Mouse (Mus musculus): ENCODE measurements at regions not wholly inside any gene's neighbourhood (a gene's known extent, or its start where the extent isn't known, plus 50 kb on each side); places are given as distances from the start of the nearest gene placed in this dataset.

DNA sequence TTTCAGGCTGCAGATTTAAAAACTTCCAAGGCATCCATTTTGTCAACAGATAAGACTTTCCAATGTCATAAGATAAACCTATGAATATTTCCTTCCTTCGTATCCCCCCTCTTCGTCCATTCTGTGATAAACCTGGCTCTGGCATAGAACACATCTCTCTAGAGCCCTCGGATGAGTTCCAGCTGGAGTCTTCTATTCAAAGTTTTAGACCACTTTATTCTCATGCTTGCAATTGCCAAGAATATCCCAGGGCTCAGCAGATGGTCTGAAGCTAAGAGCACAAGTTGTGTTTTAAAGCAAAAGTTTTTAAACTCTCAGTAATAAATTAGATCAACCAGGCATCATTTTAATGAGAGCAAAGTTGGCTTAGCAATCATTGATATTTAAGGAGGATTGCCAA is 363.0 kb upstream of the Gm11042 start:
- TF ChIP-seq CTCF (IDR thresholded peaks at IDR 0.05; ENCODE audit: low read depth, low read length): no peak
- no peak for TF ChIP-seq POLR2A (IDR thresholded peaks at IDR 0.05; ENCODE audit: borderline replicate concordance, low read depth, low read length)
- H3K4me1 ChIP-seq (ENCODE audit: control insufficient read depth, insufficient read depth, low read length): no peaks in the 10 kb centered on the region
- H3K27ac ChIP-seq (ENCODE audit: insufficient read depth, low read depth, low read length): no peak overlapping the region
- H3K4me3 ChIP-seq (ENCODE audit: insufficient read depth, low read length): no peak overlapping the region

DNA sequence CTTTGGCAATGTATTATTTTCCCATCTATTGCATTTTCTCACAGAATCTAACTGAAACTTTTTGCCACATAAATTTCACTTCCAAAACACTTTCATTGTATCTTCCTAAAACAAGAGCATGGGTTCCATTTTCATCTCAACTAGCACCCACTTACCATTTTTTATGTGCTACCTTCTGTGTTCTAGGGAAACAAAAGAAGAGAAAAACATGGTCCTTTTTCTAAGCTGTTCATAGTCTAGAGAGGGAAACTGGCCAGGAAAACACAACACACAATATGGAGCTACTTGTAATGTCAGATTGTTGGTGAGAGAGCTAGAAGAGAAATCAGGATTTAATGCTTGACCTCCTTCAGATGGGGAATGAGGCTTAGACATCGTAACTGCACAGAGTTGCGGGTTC is 361.6 kb upstream of the Gm11042 start:
- H3K4me3 ChIP-seq (ENCODE audit: insufficient read depth, low read length): no peak overlapping the region
- H3K27ac ChIP-seq (ENCODE audit: insufficient read depth, low read depth, low read length): no peak overlapping the region
- TF ChIP-seq POLR2A (IDR thresholded peaks at IDR 0.05; ENCODE audit: borderline replicate concordance, low read depth, low read length) (no peak), CTCF (IDR thresholded peaks at IDR 0.05; ENCODE audit: low read depth, low read length) (no peak)
- no peaks in the 10 kb centered on the region for H3K4me1 ChIP-seq (ENCODE audit: control insufficient read depth, insufficient read depth, low read length)

DNA sequence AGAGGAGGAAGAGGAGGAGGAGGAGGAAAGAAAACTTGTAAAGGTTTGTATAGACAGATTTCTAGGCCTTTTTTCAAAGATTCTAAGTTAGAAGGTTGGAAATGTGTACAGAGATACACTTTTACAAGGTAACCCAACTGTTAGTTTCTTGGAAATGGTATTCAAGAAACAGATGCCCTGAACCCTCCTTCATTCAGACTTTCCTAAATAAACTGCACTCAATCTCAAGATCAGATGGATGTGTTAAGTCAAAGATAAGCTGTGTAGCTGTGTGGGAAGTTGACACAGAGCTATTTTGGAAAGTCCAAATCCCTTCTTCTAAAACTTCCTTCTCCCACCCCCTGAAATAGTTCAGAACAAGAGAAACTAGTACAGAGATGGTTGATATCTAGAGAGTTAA is 342.2 kb upstream of the Gm11042 start:
- Histone ChIP-seq H3K4me3 (ENCODE audit: insufficient read depth, low read length) (no peak overlapping the region), H3K4me1 (ENCODE audit: control insufficient read depth, insufficient read depth, low read length) (no peaks in the 10 kb centered on the region), H3K27ac (ENCODE audit: insufficient read depth, low read depth, low read length) (no peak overlapping the region)
- no peak for TF ChIP-seq CTCF (IDR thresholded peaks at IDR 0.05; ENCODE audit: low read depth, low read length)
- TF ChIP-seq POLR2A (IDR thresholded peaks at IDR 0.05; ENCODE audit: borderline replicate concordance, low read depth, low read length): no peak

DNA sequence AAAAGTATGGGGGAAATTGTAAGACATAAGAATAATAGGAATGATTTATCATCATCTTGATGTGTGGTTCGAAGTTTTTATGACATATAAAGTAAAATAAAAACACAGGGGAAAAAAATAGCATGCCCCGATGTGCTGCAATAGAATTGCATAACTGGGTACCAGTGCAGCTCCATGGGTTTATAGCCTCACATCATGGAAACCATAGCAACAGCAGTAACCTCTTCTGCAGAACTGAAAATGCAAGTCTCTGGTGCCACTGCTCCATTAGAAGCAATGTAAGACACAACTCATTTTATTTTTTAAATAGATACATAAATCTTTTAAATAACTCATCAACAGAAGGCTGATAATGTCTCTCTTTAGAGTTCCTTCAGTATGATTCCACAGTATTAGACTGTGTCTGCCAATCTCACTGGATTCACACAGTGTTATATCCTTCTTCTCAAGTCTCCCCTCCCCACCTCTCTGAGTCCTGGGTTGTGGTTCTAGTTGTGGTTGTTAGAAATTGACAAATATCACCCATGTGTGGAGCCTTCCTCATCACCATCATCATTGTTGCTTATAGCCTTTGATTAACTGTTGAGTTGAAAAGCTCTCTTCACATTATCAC is 340.9 kb upstream of the Gm11042 start:
- Histone ChIP-seq H3K4me1 (ENCODE audit: control insufficient read depth, insufficient read depth, low read length) (no peaks in the 10 kb centered on the region), H3K4me3 (ENCODE audit: insufficient read depth, low read length) (no peak overlapping the region)
- no peak for TF ChIP-seq CTCF (IDR thresholded peaks at IDR 0.05; ENCODE audit: low read depth, low read length)
- TF ChIP-seq POLR2A (IDR thresholded peaks at IDR 0.05; ENCODE audit: borderline replicate concordance, low read depth, low read length): no peak

DNA sequence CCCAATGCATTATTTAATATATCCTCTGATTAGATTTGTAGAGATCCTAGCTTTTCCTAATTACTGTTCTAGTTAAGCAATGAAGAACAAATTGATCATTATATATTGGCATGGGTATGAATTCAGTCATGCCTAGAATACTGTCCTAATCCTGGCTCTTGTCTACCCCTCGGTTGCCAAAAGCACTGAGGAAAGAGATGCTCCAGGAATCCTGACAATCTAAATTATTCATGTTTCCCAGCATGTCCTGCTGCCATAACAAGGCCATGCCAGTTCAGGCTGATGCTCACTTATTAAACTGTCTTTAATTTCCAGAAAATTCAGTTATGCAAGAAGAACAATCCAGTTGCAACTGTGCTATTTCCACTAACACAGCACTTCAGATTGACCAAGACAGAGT is 335.1 kb upstream of the Gm11042 start:
- H3K27ac ChIP-seq (ENCODE audit: insufficient read depth, low read depth, low read length): no peak overlapping the region
- no peaks in the 10 kb centered on the region for H3K4me1 ChIP-seq (ENCODE audit: control insufficient read depth, insufficient read depth, low read length)
- H3K4me3 ChIP-seq (ENCODE audit: insufficient read depth, low read length): no peak overlapping the region
- no peak for TF ChIP-seq CTCF (IDR thresholded peaks at IDR 0.05; ENCODE audit: low read depth, low read length)
- TF ChIP-seq POLR2A (IDR thresholded peaks at IDR 0.05; ENCODE audit: borderline replicate concordance, low read depth, low read length): no peak

More for the DNA sequence above, 340.9 kb upstream of the Gm11042 start:
- no peak overlapping the region for H3K27ac ChIP-seq (ENCODE audit: insufficient read depth, low read depth, low read length)

DNA sequence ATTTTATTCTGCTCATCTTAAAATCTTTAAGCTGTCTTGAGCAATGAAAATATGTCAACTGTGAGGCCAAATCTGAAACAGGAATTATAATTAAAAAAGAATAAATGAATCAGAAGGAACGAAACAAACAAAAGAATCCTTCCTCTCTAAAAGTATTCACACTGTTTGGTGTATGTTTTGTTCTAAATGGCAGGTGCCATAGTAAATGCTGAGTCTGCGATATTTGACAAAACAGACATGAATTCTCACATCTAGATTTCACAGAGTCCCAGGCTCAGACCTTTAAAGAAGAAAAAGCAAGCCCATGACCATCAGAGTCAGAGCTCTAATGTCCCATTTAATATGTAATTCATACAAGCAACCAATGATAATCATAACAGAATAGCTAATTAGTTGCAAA is 316.6 kb upstream of the Gm11042 start:
- no peak overlapping the region for H3K4me3 ChIP-seq (ENCODE audit: insufficient read depth, low read length)
- TF ChIP-seq CTCF (IDR thresholded peaks at IDR 0.05; ENCODE audit: low read depth, low read length) (no peak), POLR2A (IDR thresholded peaks at IDR 0.05; ENCODE audit: borderline replicate concordance, low read depth, low read length) (no peak)
- no peaks in the 10 kb centered on the region for H3K4me1 ChIP-seq (ENCODE audit: control insufficient read depth, insufficient read depth, low read length)
- H3K27ac ChIP-seq (ENCODE audit: insufficient read depth, low read depth, low read length): no peak overlapping the region

DNA sequence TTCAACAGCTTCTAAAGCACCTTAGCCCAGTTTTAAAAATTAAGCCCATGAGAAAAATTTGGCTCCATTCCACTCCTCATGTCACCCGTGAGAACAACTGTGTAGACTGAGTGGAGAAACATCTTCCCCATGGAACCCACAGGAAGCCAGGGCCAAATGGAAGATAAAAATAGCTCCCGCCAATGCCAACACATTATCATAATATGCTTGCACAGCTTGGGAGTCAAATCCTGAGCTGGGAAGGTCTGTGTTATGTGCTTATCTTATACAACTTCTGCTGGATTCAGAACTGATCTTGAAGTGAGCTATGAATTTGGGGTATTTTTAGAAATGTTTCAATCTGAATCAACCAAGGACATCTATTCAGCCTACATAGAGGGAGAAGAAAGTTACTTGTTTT is 279.0 kb upstream of the Gm11042 start:
- TF ChIP-seq POLR2A (IDR thresholded peaks at IDR 0.05; ENCODE audit: borderline replicate concordance, low read depth, low read length) (no peak), CTCF (IDR thresholded peaks at IDR 0.05; ENCODE audit: low read depth, low read length) (no peak)

DNA sequence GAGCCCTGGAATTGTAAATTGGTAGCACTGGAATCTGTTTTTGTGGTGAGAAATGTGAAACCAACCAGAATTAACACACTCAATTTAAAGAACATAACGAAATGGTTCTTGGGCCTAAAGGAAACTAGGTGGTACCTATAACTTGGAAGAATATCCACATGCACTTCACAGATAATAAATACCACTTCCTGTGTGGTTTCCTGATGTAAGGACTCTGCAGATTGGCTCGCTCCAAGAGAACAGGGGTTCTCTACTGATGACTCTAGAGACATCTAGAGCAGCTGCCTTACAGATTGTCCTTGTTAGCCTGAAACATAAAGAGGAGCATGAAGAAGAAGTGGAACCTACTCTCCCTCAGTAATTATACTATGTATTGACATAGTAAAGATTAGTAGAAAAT is 238.4 kb upstream of the Gm11042 start:
- H3K4me3 ChIP-seq (ENCODE audit: insufficient read depth, low read length): no peak overlapping the region
- no peak overlapping the region for H3K27ac ChIP-seq (ENCODE audit: insufficient read depth, low read depth, low read length)
- no peaks in the 10 kb centered on the region for H3K4me1 ChIP-seq (ENCODE audit: control insufficient read depth, insufficient read depth, low read length)
- TF ChIP-seq CTCF (IDR thresholded peaks at IDR 0.05; ENCODE audit: low read depth, low read length) (no peak), POLR2A (IDR thresholded peaks at IDR 0.05; ENCODE audit: borderline replicate concordance, low read depth, low read length) (no peak)

More for the DNA sequence above, 279.0 kb upstream of the Gm11042 start:
- Histone ChIP-seq H3K27ac (ENCODE audit: insufficient read depth, low read depth, low read length) (no peak overlapping the region), H3K4me1 (ENCODE audit: control insufficient read depth, insufficient read depth, low read length) (peaks cover 3% of the 10 kb centered on the region), H3K4me3 (ENCODE audit: insufficient read depth, low read length) (no peak overlapping the region)

DNA sequence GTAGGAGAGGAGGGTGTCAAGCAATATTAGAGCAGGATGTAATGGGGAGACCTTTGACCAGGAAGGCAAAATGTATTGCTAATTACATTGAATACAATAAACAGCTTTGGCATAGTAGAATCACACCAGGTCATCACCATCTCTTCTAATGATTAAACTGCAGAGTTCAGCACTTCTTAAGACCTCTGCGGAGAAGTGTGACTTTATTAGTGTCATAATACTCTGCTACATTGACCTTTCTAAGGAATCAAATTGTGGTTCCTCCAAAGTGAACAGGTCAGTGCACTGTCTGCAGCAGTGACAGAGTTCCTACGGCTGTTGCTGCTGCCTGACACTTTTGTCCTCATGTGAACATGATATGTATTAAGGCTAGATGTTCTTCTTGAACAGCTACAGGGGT is 228.0 kb upstream of the Gm11042 start:
- Histone ChIP-seq H3K27ac (ENCODE audit: insufficient read depth, low read depth, low read length) (no peak overlapping the region), H3K4me1 (ENCODE audit: control insufficient read depth, insufficient read depth, low read length) (no peaks in the 10 kb centered on the region), H3K4me3 (ENCODE audit: insufficient read depth, low read length) (no peak overlapping the region)
- TF ChIP-seq CTCF (IDR thresholded peaks at IDR 0.05; ENCODE audit: low read depth, low read length) (no peak), POLR2A (IDR thresholded peaks at IDR 0.05; ENCODE audit: borderline replicate concordance, low read depth, low read length) (no peak)

DNA sequence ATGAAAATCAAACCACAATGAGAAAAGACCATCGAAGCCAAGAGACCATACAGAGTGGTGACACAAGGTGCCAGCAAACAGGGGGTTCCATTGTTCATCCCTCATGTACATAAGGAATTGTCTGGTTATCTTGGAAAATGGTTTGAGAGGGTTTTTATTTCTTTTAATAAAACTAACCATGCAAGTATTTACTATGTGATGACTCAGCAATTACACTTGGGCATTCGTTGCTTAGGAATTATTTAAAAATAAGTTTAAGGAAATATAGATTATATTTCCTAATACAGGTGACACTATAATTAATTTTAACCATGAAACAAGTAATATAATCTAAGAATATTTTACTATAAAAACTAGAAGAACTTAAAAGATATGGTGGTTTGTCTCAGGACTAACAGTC is 218.7 kb upstream of the Gm11042 start:
- TF ChIP-seq CTCF (IDR thresholded peaks at IDR 0.05; ENCODE audit: low read depth, low read length) (no peak), POLR2A (IDR thresholded peaks at IDR 0.05; ENCODE audit: borderline replicate concordance, low read depth, low read length) (no peak)
- Histone ChIP-seq H3K27ac (ENCODE audit: insufficient read depth, low read depth, low read length) (no peak overlapping the region), H3K4me3 (ENCODE audit: insufficient read depth, low read length) (no peak overlapping the region), H3K4me1 (ENCODE audit: control insufficient read depth, insufficient read depth, low read length) (no peaks in the 10 kb centered on the region)
